Mouse (Mus musculus): Measurements from ENCODE around the gene Kif27. TPM values are rescaled to one million over a fixed set of nuclear protein-coding genes. Genes with fewer than 3 reads are reported as not detected.

The Kif27 gene
- polyA plus RNA-seq, 1 experiment from 2014 or later, result 1.9 TPM

DNA sequence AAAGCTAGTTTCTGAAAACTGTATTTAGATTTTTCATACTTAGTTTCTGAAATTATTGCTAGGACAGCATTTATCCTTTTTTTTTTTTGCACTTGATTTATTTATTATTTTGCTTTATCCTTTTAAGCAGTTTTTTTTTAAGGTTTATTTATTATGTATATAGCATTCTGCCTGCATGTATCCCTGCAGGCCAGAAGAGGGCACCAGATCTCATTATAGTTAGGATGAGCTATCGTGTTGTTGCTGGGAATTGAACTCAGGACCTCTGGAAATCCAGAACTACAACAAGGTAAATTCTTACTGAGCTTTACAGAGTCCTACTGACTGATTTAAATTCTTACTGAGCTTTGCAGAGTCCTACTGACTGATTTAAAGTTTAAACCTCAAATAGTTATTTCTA lies 105.7 kb downstream of the Kif27 start:
- Histone ChIP-seq H3K4me3 (ENCODE audit: low read depth, low read length) (no peak overlapping the region), H3K9ac (ENCODE audit: low read depth, low read length) (no peak overlapping the region), H3K27ac (ENCODE audit: low read length) (no peak overlapping the region), H3K9me3 (replicated peaks; ENCODE audit: control insufficient read depth, low read length, poor library complexity, severe bottlenecking) (no peaks in the 10 kb centered on the region), H3K4me1 (ENCODE audit: control insufficient read depth, insufficient read depth, low read length) (no peaks in the 10 kb centered on the region), H3K27me3 (ENCODE audit: control insufficient read depth, insufficient read depth, low read depth, low read length) (no peaks in the 10 kb centered on the region), H3K4me2 (ENCODE audit: low read length) (no peak overlapping the region), H3K36me3 (ENCODE audit: control insufficient read depth, insufficient read depth, low read length) (peaks cover 4% of the 10 kb centered on the region; the same call in 1 of the 2 replicates)
- ATAC-seq, result no peak
- 94% methylated on average over 1 of the region's 1 CpGs for whole genome bisulfite sequencing

GRCm38 (mm10) chr13:58248957-58249356 lies 110.0 kb downstream of the Kif27 start:
- no peak for ATAC-seq
- 91% methylated on average over 5 of the region's 5 CpGs for WGBS
- Histone ChIP-seq H3K27ac (ENCODE audit: low read length) (no peak overlapping the region), H3K9me3 (replicated peaks; ENCODE audit: control insufficient read depth, low read length, poor library complexity, severe bottlenecking) (no peaks in the 10 kb centered on the region), H3K36me3 (ENCODE audit: control insufficient read depth, insufficient read depth, low read length) (no peaks in the 10 kb centered on the region), H3K9ac (ENCODE audit: low read depth, low read length) (no peak overlapping the region), H3K4me3 (ENCODE audit: low read depth, low read length) (no peak overlapping the region), H3K27me3 (ENCODE audit: control insufficient read depth, insufficient read depth, low read depth, low read length) (no peaks in the 10 kb centered on the region), H3K4me2 (ENCODE audit: low read length) (no peak overlapping the region), H3K4me1 (ENCODE audit: control insufficient read depth, insufficient read depth, low read length) (no peaks in the 10 kb centered on the region)

MicroRNAs encoded within 50 kb of the gene (microRNA counts, 519-probe panel; counts per million panel counts)
- microRNA mmu-miR-7a, result 3,406 counts per million, percentile 94 among the panel's probes with 10 or more counts

Small RNA genes lying within 50 kb of the gene (microRNA-seq; reads per million reads assigned to microRNA genes)
- not detected for gene Mir6369
- gene Mir7-1, result 915 reads per million, percentile 78 among the genes with 10 or more reads in this experiment

Other genes starting within 250 kb of the Kif27 start
- gene Klhl3, start 245.5 kb downstream of the Kif27 start, polyA plus RNA-seq (2015; fragmentation: Nextera tagmentation; extraction: Ambion mirVana), result 13.9 and 15.0 TPM in 2 replicates
- gene Hnrnpa0, start 230.6 kb downstream of the Kif27 start, polyA plus RNA-seq (2015; fragmentation: Nextera tagmentation; extraction: Ambion mirVana), result 42.9 and 46.5 TPM in 2 replicates
- 54.3 and 60.7 TPM in 2 replicates for gene Idnk, start 201.5 kb downstream of the Kif27 start, polyA plus RNA-seq (2015; fragmentation: Nextera tagmentation; extraction: Ambion mirVana)
- gene Ubqln1, start 143.5 kb downstream of the Kif27 start, polyA plus RNA-seq (2015; fragmentation: Nextera tagmentation; extraction: Ambion mirVana), result 132 and 133 TPM in 2 replicates
- gene Gkap1, start 83.4 kb downstream of the Kif27 start, polyA plus RNA-seq (2015; fragmentation: Nextera tagmentation; extraction: Ambion mirVana), result 20.4 and 22.7 TPM in 2 replicates
- gene 2210016F16Rik, start 26.1 kb upstream of the Kif27 start, polyA plus RNA-seq (2015; fragmentation: Nextera tagmentation; extraction: Ambion mirVana), result 19.2 and 19.9 TPM in 2 replicates
- gene Rmi1, start 43.1 kb upstream of the Kif27 start, polyA plus RNA-seq (2015; fragmentation: Nextera tagmentation; extraction: Ambion mirVana), result 21.3 and 23.8 TPM in 2 replicates
- gene Hnrnpk, start 44.2 kb upstream of the Kif27 start, polyA plus RNA-seq (2015; fragmentation: Nextera tagmentation; extraction: Ambion mirVana), result 1,323 and 1,478 TPM in 2 replicates